Mouse (Mus musculus) lung, embryonic 14.5 days (tissue): ENCODE results near the gene Fkbp14. TPM values are rescaled to one million over a fixed set of nuclear protein-coding genes. Genes with fewer than 3 reads are reported as not detected.
A peak's percentile ranks its signal among the peaks of the same experiment; 100 is the strongest.

Experiments used
- ATAC-seq: fragments of 200-750 bp; cut with Nextera tagmentation; 2 replicates; pipeline ENCODE4 v1.8.0; 2017; ENCODE audit warnings: mild to moderate bottlenecking, moderate TSS enrichment, moderate library complexity; ENCODE audit not compliant: insufficient read depth
- DNase-seq: peaks from one replicate; pipeline ENCODE4 v3.0.0-alpha.2; 2015
- H3K27ac ChIP-seq: fragments of 300-500 bp; sonication (generic); 2 replicates; pipeline ENCODE4 v1.5.1; 2014; ENCODE audit warnings: low read depth, mild to moderate bottlenecking, moderate library complexity
- H3K27me3 ChIP-seq: fragments of 300-500 bp; sonication (generic); 2 replicates; pipeline ENCODE4 v1.6.1; 2014; ENCODE audit warnings: low read length, control low read depth; ENCODE audit not compliant: insufficient read depth
- H3K36me3 ChIP-seq: fragments of 300-500 bp; sonication (generic); 2 replicates; pipeline ENCODE4 v1.6.1; 2014; ENCODE audit warnings: control low read depth; ENCODE audit not compliant: insufficient read depth
- H3K4me1 ChIP-seq: fragments of 300-500 bp; sonication (generic); 2 replicates; pipeline ENCODE4 v1.6.1; 2014; ENCODE audit warnings: antibody characterized with exemption, control low read depth; ENCODE audit not compliant: insufficient read depth
- H3K4me2 ChIP-seq: fragments of 300-500 bp; sonication (generic); 2 replicates; pipeline ENCODE4 v1.6.1; 2014; ENCODE audit warnings: mild to moderate bottlenecking
- H3K4me3 ChIP-seq: fragments of 300-500 bp; sonication (generic); 2 replicates; pipeline ENCODE4 v1.5.1; 2014; ENCODE audit warnings: low read depth, low read length
- H3K9ac ChIP-seq: fragments of 300-500 bp; sonication (generic); 2 replicates; pipeline ENCODE4 v1.6.1; 2014
- H3K9me3 ChIP-seq: fragments of 300-500 bp; sonication (generic); 2 replicates; pipeline ENCODE4 v1.6.1; 2016; ENCODE audit warnings: low read depth, low read length, control low read depth
- CTCF ChIP-seq: IDR thresholded peaks from 2 replicates; pipeline ENCODE4 v1.5.1; 2016; ENCODE audit warnings: antibody characterized with exemption, low read depth
- WGBS: fragments of 180-500 bp; shearing (Covaris S2); extraction: QIAGEN DNeasy Blood & Tissue Kit; methylation state at CpG from one replicate; pipeline ENCODE4 v1.1.7; 2014; 5-methylcytosine and 5-hydroxymethylcytosine counted together
- polyA plus RNA-seq: library from polyadenylated mRNA; unstranded; fragments of >200 nt; fragmentation: Nextera tagmentation; extraction: Ambion mirVana; gene quantifications from 2 replicates; pipeline ENCODE4 v1.2.1, GENCODE M21; 2014

Fkbp14 gene
- polyA plus RNA-seq, 1 experiment from 2014 or later, result 21.5 TPM

GRCm38 (mm10) chr6:54549311-54549710, 47.8 kb downstream of the Fkbp14 start:
- Histone ChIP-seq H3K36me3 (no peaks in the 10 kb centered on the region), H3K4me1 (peaks cover 7% of the 10 kb centered on the region), H3K27ac (no peak overlapping the region), H3K4me2 (no peak overlapping the region), H3K9ac (no peak overlapping the region), H3K4me3 (no peak overlapping the region), H3K9me3 (no peaks in the 10 kb centered on the region), H3K27me3 (no peaks in the 10 kb centered on the region)
- TF ChIP-seq CTCF, result no peak
- 49% methylated on average over 4 of the region's 4 CpGs for WGBS
- ATAC-seq (no peak), DNase-seq (no peak)

DNA sequence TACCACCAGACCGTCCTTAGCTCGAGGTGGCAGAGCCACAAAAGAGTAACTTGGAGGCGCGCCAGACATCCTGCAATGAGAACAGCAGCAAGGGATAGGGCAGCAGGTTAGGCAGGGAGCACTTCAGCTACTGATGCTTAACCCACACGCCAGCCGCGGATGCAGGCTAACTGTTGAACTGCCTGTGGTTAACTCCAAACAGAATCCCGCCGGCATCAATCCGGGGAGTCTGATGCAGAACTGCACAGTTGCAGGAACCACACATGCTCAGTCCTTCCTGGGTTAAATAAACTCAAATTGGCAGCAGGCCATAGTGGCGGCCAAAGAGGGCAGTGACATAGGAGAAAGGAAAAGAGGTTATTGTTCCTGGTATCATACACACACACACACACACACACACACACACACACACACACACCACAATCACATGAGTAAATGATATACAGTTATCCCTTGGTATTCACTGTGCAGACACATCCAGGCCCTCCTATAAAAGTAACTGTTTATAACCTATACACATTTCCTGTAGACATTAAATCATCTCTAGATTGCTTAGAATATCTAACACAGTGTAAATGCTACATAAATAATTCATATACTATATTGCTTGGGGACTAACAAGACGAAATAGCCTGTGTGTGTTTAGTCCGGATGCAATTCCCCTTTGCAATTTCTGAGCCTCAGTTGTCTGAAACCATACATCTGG, 48.6 kb downstream of the Fkbp14 start:
- H3K27ac ChIP-seq, result no peak overlapping the region
- H3K4me3 ChIP-seq, result no peak overlapping the region
- DNase-seq (peak; percentile 80), ATAC-seq (peak; percentile 58; the same call in 1 of the 2 replicates)
- no peaks in the 10 kb centered on the region for H3K36me3 ChIP-seq
- WGBS, result 43% methylated on average over 13 of the region's 13 CpGs
- H3K9me3 ChIP-seq, result no peaks in the 10 kb centered on the region
- H3K9ac ChIP-seq, result no peak overlapping the region
- TF ChIP-seq CTCF, result no peak
- peaks cover 7% of the 10 kb centered on the region for H3K4me1 ChIP-seq
- no peak overlapping the region for H3K4me2 ChIP-seq
- H3K27me3 ChIP-seq, result no peaks in the 10 kb centered on the region

DNA sequence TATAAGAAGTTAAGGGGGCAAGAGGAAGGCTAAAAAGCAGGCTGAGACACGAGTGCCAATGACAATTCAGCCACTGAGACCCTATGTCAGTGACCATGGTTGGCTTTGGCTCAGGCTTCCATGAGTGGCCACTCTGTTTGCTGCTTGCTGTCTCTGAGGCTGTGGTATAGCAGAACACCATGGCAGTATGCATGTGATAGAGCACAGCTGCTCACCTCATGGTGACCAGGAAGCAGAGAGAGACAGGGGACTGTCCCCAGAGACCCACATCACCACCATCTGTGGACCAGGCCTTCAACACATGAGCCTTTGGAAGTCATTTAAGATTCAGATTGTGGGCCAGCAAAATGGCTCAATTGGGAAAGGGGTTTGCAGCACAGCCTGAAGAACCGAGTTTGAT, 53.5 kb downstream of the Fkbp14 start:
- DNase-seq, result no peak
- Histone ChIP-seq H3K9me3 (no peaks in the 10 kb centered on the region), H3K27me3 (no peaks in the 10 kb centered on the region), H3K27ac (no peak overlapping the region), H3K4me2 (no peak overlapping the region), H3K9ac (no peak overlapping the region), H3K4me1 (no peaks in the 10 kb centered on the region; the same call in 1 of the 2 replicates), H3K36me3 (no peaks in the 10 kb centered on the region), H3K4me3 (no peak overlapping the region)
- ATAC-seq, result no peak
- TF ChIP-seq CTCF, result no peak
- 72% methylated on average over 2 of the region's 2 CpGs for WGBS

DNA sequence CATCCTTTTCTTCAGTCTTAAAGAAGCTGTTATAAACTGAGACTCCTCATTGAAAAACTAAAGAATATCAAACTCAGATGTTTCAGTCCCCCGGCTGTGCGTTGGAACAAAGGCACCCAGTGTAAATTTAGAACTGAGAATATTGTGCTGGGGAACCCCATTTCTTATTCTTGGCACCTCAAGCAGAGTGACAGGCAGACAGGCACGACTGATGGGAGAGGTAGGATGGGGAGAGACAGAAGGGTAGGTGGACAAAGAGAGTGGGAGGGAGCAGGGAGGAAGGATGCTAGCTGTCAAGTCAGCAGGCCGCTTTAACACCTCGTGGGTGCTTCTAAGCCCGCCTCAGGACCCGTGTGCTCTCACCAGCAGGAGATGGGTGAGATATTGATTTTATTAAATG, 54.3 kb downstream of the Fkbp14 start:
- Histone ChIP-seq H3K4me2 (no peak overlapping the region), H3K36me3 (no peaks in the 10 kb centered on the region), H3K9me3 (no peaks in the 10 kb centered on the region), H3K27me3 (no peaks in the 10 kb centered on the region), H3K27ac (no peak overlapping the region), H3K4me1 (no peaks in the 10 kb centered on the region), H3K4me3 (no peak overlapping the region), H3K9ac (no peak overlapping the region)
- WGBS, result 73% methylated on average over 7 of the region's 7 CpGs
- no peak for DNase-seq
- no peak for ATAC-seq
- no peak for TF ChIP-seq CTCF

GRCm38 (mm10) chr6:54540252-54540887, 56.7 kb downstream of the Fkbp14 start:
- H3K27ac ChIP-seq, result no peak overlapping the region
- no peaks in the 10 kb centered on the region for H3K36me3 ChIP-seq
- H3K4me2 ChIP-seq, result no peak overlapping the region
- WGBS, result 71% methylated on average over 9 of the region's 9 CpGs
- DNase-seq (no peak), ATAC-seq (no peak)
- no peak for TF ChIP-seq CTCF
- no peaks in the 10 kb centered on the region for H3K9me3 ChIP-seq
- no peaks in the 10 kb centered on the region for H3K4me1 ChIP-seq
- H3K27me3 ChIP-seq, result no peaks in the 10 kb centered on the region
- H3K4me3 ChIP-seq, result no peak overlapping the region
- H3K9ac ChIP-seq, result no peak overlapping the region

DNA sequence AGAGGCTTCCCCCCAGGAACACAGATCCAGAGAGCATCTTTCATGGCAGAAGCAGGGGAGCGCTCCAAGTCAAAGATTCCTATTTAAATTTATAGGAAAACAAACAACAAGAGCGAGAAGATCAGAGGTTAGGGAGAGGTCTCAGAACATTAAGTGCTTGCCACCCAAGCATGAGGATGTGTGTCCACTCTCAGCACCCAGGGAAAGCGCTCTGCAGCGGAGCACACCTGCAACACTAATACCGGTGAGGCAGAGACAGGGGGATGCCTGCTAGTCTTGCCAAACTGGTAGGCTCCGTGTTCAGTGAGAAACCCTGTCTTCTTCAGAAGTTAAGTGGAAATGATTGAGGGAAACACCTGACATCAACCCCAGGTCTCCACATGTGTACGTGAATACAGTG, 57.7 kb downstream of the Fkbp14 start:
- no peaks in the 10 kb centered on the region for H3K4me1 ChIP-seq
- H3K27me3 ChIP-seq, result no peaks in the 10 kb centered on the region
- H3K4me2 ChIP-seq, result no peak overlapping the region
- H3K4me3 ChIP-seq, result no peak overlapping the region
- no peak for ATAC-seq
- DNase-seq, result no peak
- H3K27ac ChIP-seq, result no peak overlapping the region
- H3K36me3 ChIP-seq, result no peaks in the 10 kb centered on the region
- no peaks in the 10 kb centered on the region for H3K9me3 ChIP-seq
- 78% methylated on average over 7 of the region's 7 CpGs for WGBS
- no peak overlapping the region for H3K9ac ChIP-seq
- no peak for TF ChIP-seq CTCF

GRCm38 (mm10) chr6:54538773-54539173, 58.3 kb downstream of the Fkbp14 start:
- ATAC-seq, result no peak
- Histone ChIP-seq H3K27ac (no peak overlapping the region), H3K36me3 (no peaks in the 10 kb centered on the region), H3K9me3 (no peaks in the 10 kb centered on the region), H3K9ac (no peak overlapping the region), H3K4me2 (no peak overlapping the region), H3K4me3 (no peak overlapping the region), H3K27me3 (no peaks in the 10 kb centered on the region), H3K4me1 (no peaks in the 10 kb centered on the region)
- no peak for TF ChIP-seq CTCF
- 49% methylated on average over 3 of the region's 3 CpGs for WGBS
- DNase-seq, result no peak
